Mouse (Mus musculus) bone marrow macrophage, adult 2 months (primary cell): ENCODE measurements around the gene Strip2.

Experiments used
- CTCF ChIP-seq: IDR thresholded peaks from 2 replicates; pipeline ENCODE4 v1.5.1; 2012; ENCODE audit warnings: low read depth, mild to moderate bottlenecking, low read length, moderate library complexity
- POLR2A ChIP-seq: IDR thresholded peaks from 2 replicates; pipeline ENCODE4 v1.6.1; 2012; ENCODE audit warnings: mild to moderate bottlenecking, low read depth, low read length, borderline replicate concordance

- TF ChIP-seq CTCF (no peak), POLR2A (no peak)
Measured at GRCm38 (mm10) chr6:29980461-29980860, 63.6 kb downstream of the Strip2 start.
